Mouse (Mus musculus): ENCODE data around the gene Gm49711. TPM values are rescaled to one million over a fixed set of nuclear protein-coding genes. Genes with fewer than 3 reads are reported as not detected.

The Gm49711 gene
- polyA plus RNA-seq, 1 experiment from 2014 or later: 0.13 TPM

- Histone ChIP-seq H3K27me3 (ENCODE audit: insufficient read depth, low read length) (no peaks in the 10 kb centered on the region), H3K9ac (ENCODE audit: low read depth, low read length) (no peak overlapping the region), H3K4me1 (replicated peaks; ENCODE audit: insufficient read depth, low read length) (no peaks in the 10 kb centered on the region; the same call in 1 of the 2 replicates), H3K4me3 (replicated peaks; ENCODE audit: low read depth, low read length) (no peak overlapping the region), H3K36me3 (ENCODE audit: insufficient read depth, low read length) (no peaks in the 10 kb centered on the region), H3K4me2 (ENCODE audit: low read length) (no peak overlapping the region), H3K27ac (peak overlapping the region; percentile 62; the same call in 1 of the 2 replicates), H3K9me3 (replicated peaks; ENCODE audit: low read length) (no peaks in the 10 kb centered on the region)
- no peak for TF ChIP-seq CTCF (IDR thresholded peaks at IDR 0.05; ENCODE audit: low read depth)
- WGBS: 38% methylated on average over 8 of the region's 8 CpGs
- ATAC-seq (replicated peaks; ENCODE audit: low FRiP score, low read depth) (no peak; the same call in 1 of the 2 replicates), DNase-seq (ENCODE audit: low spot score) (peak; percentile 88)
These were observed 157.7 kb downstream of the Gm49711 start for GRCm38 (mm10) chr16:92215599-92216390.

GRCm38 (mm10) chr16:92220754-92221153 lies 162.6 kb downstream of the Gm49711 start:
- H3K36me3 ChIP-seq (ENCODE audit: insufficient read depth, low read length): no peaks in the 10 kb centered on the region

DNA sequence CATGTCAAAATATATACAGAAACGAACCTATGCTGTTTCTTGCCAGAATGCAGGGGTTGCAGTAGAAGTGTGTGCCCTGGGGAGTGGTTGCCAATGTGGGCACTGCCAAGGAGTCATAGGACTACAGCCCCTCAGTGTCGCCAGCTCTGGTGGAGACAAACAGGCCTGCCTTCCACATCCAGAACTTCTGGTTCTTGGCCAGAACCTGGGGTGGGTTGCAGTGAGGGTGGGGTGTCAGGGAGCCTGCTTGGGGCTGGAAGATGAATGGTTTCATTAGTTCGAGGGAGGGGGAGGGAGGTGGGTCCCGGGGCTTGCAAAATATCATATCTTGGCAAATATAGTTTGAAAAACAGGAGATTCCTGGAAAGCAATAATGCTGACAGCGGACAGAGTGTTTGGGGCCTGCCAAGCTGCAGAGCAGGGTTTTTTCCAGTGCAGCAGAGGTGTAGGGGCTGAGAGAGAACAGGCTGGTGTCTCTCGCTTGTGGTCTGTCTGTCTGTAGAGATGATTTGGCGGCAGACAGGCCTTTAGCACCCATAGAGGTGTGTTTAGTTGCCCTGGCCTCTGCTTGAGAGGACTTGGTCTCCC lies 170.3 kb downstream of the Gm49711 start:
- no peak overlapping the region for H3K4me3 ChIP-seq (replicated peaks; ENCODE audit: low read depth, low read length)
- H3K27me3 ChIP-seq (ENCODE audit: insufficient read depth, low read length): no peaks in the 10 kb centered on the region
- H3K4me2 ChIP-seq (ENCODE audit: low read length): no peak overlapping the region
- TF ChIP-seq CTCF (IDR thresholded peaks at IDR 0.05; ENCODE audit: low read depth): no peak
- no peaks in the 10 kb centered on the region for H3K36me3 ChIP-seq (ENCODE audit: insufficient read depth, low read length)
- H3K4me1 ChIP-seq (replicated peaks; ENCODE audit: insufficient read depth, low read length): no peaks in the 10 kb centered on the region
- ATAC-seq (replicated peaks; ENCODE audit: low FRiP score, low read depth) (no peak), DNase-seq (ENCODE audit: low spot score) (no peak)
- 74% methylated on average over 7 of the region's 7 CpGs for WGBS
- H3K9ac ChIP-seq (ENCODE audit: low read depth, low read length): no peak overlapping the region
- H3K27ac ChIP-seq: no peak overlapping the region
- H3K9me3 ChIP-seq (replicated peaks; ENCODE audit: low read length): no peaks in the 10 kb centered on the region

More at GRCm38 (mm10) chr16:92220754-92221153, 162.6 kb downstream of the Gm49711 start:
- ATAC-seq (replicated peaks; ENCODE audit: low FRiP score, low read depth): no peak
- no peak for TF ChIP-seq CTCF (IDR thresholded peaks at IDR 0.05; ENCODE audit: low read depth)
- Histone ChIP-seq H3K9me3 (replicated peaks; ENCODE audit: low read length) (no peaks in the 10 kb centered on the region; the same call in 1 of the 2 replicates), H3K4me1 (replicated peaks; ENCODE audit: insufficient read depth, low read length) (no peaks in the 10 kb centered on the region; the same call in 1 of the 2 replicates), H3K27me3 (ENCODE audit: insufficient read depth, low read length) (no peaks in the 10 kb centered on the region), H3K27ac (no peak overlapping the region), H3K4me3 (replicated peaks; ENCODE audit: low read depth, low read length) (no peak overlapping the region), H3K9ac (ENCODE audit: low read depth, low read length) (no peak overlapping the region), H3K4me2 (ENCODE audit: low read length) (no peak overlapping the region)
- DNase-seq (ENCODE audit: low spot score): no peak
- WGBS: 85% methylated on average over 11 of the region's 11 CpGs

DNA sequence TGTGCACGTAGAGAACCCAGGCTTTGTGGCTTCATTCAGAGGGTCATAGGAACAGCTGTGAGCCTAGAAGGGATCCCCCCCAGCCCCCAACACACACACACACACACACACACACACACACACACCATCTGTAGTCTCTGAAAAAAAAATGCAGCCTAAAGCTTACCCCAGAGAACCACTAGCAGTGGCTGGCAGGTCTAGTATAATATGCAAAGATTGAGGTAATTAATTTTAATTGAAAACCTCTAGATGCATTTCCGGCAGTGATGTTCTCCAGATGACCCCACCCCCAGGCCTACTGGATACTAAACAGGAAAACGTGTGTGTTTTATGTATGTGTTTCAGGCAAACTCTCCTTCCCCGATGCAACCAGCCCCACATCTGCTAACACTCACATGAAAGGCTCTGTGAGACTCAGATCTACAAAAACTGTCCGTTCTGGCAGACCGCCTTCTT lies 172.4 kb downstream of the Gm49711 start:
- Histone ChIP-seq H3K4me1 (replicated peaks; ENCODE audit: insufficient read depth, low read length) (no peaks in the 10 kb centered on the region), H3K4me3 (replicated peaks; ENCODE audit: low read depth, low read length) (no peak overlapping the region), H3K9me3 (replicated peaks; ENCODE audit: low read length) (no peaks in the 10 kb centered on the region), H3K27ac (no peak overlapping the region), H3K9ac (ENCODE audit: low read depth, low read length) (no peak overlapping the region), H3K27me3 (ENCODE audit: insufficient read depth, low read length) (no peaks in the 10 kb centered on the region), H3K36me3 (ENCODE audit: insufficient read depth, low read length) (no peaks in the 10 kb centered on the region), H3K4me2 (ENCODE audit: low read length) (no peak overlapping the region)
- DNase-seq (ENCODE audit: low spot score) (peak; percentile 67), ATAC-seq (replicated peaks; ENCODE audit: low FRiP score, low read depth) (no peak)
- WGBS: 72% methylated on average over 6 of the region's 6 CpGs
- TF ChIP-seq CTCF (IDR thresholded peaks at IDR 0.05; ENCODE audit: low read depth): no peak

- peak; percentile 81 for ATAC-seq (replicated peaks; ENCODE audit: low FRiP score, low read depth)
- TF ChIP-seq CTCF (IDR thresholded peaks at IDR 0.05; ENCODE audit: low read depth): no peak
- Histone ChIP-seq H3K4me3 (replicated peaks; ENCODE audit: low read depth, low read length) (no peak overlapping the region), H3K4me2 (ENCODE audit: low read length) (no peak overlapping the region), H3K9me3 (replicated peaks; ENCODE audit: low read length) (no peaks in the 10 kb centered on the region), H3K36me3 (ENCODE audit: insufficient read depth, low read length) (no peaks in the 10 kb centered on the region), H3K4me1 (replicated peaks; ENCODE audit: insufficient read depth, low read length) (no peaks in the 10 kb centered on the region), H3K27me3 (ENCODE audit: insufficient read depth, low read length) (no peaks in the 10 kb centered on the region), H3K27ac (peak overlapping the region; percentile 21; the same call in 1 of the 2 replicates), H3K9ac (ENCODE audit: low read depth, low read length) (no peak overlapping the region)
- WGBS: 21% methylated on average over 5 of the region's 5 CpGs
- peak; percentile 77 for DNase-seq (ENCODE audit: low spot score)
These were observed 176.4 kb downstream of the Gm49711 start for GRCm38 (mm10) chr16:92234530-92234929.

- H3K4me3 ChIP-seq (replicated peaks; ENCODE audit: low read depth, low read length): no peak overlapping the region
- H3K36me3 ChIP-seq (ENCODE audit: insufficient read depth, low read length): no peaks in the 10 kb centered on the region
- no peak for TF ChIP-seq CTCF (IDR thresholded peaks at IDR 0.05; ENCODE audit: low read depth)
- H3K9ac ChIP-seq (ENCODE audit: low read depth, low read length): no peak overlapping the region
- WGBS: 50% methylated on average over 9 of the region's 9 CpGs
- 0 out of 2 replicates have a peak overlapping the region, but pooled peaks have one; percentile 21 for H3K27ac ChIP-seq
- H3K4me2 ChIP-seq (ENCODE audit: low read length): no peak overlapping the region
- DNase-seq (ENCODE audit: low spot score) (no peak), ATAC-seq (replicated peaks; ENCODE audit: low FRiP score, low read depth) (no peak)
- H3K4me1 ChIP-seq (replicated peaks; ENCODE audit: insufficient read depth, low read length): no peaks in the 10 kb centered on the region
- no peaks in the 10 kb centered on the region for H3K9me3 ChIP-seq (replicated peaks; ENCODE audit: low read length)
- H3K27me3 ChIP-seq (ENCODE audit: insufficient read depth, low read length): no peaks in the 10 kb centered on the region
These were observed 177.1 kb downstream of the Gm49711 start for GRCm38 (mm10) chr16:92235222-92235621.

Other genes with a start within 250 kb of the Gm49711 start
- gene Mrps6, start within 50 bp of the Gm49711 start, polyA plus RNA-seq (2015; fragmentation: Nextera tagmentation; extraction: Ambion mirVana): 373 and 387 TPM in 2 replicates
- 13.5 and 13.9 TPM in 2 replicates for gene Slc5a3, start within 50 bp of the Gm49711 start, polyA plus RNA-seq (2015; fragmentation: Nextera tagmentation; extraction: Ambion mirVana)
- gene Kcne2, start 234.1 kb downstream of the Gm49711 start, polyA plus RNA-seq (2015; fragmentation: Nextera tagmentation; extraction: Ambion mirVana): 0.11 and 0.13 TPM in 2 replicates
- 133 and 145 TPM in 2 replicates for gene Smim11, start 243.0 kb downstream of the Gm49711 start, polyA plus RNA-seq (2015; fragmentation: Nextera tagmentation; extraction: Ambion mirVana)